Mouse (Mus musculus) cerebellum, adult 9-11 months (tissue): ENCODE data around the gene Prps1l3.

Experiments used
- DNase-seq: peaks from one replicate; pipeline ENCODE4 v3.0.0; 2022

Prps1l3 gene

GRCm38 (mm10) chr12:57243671-57244495 lies 13.7 kb downstream of the Prps1l3 start:
- DNase-seq: no peak

GRCm38 (mm10) chr12:57258572-57258971 lies 28.4 kb downstream of the Prps1l3 start:
- no peak for DNase-seq

GRCm38 (mm10) chr12:57275456-57275855 lies 45.2 kb downstream of the Prps1l3 start:
- DNase-seq: no peak

GRCm38 (mm10) chr12:57281155-57282114 lies 51.2 kb downstream of the Prps1l3 start:
- no peak for DNase-seq

- DNase-seq: no peak
These were observed 55.3 kb downstream of the Prps1l3 start for GRCm38 (mm10) chr12:57285303-57286059.
